Mouse (Mus musculus) B cell, adult 2 months (primary cell): ENCODE measurements around the gene Hnf1b.

Source experiments
- DNase-seq, 2 experiments: peaks; one replicate each; pipeline ENCODE4 v3.0.0; 2022

The Hnf1b gene

GRCm38 (mm10) chr11:83849529-83850335 lies at the start of gene Hnf1b:
Hnf1b (plus strand) TSS chr11:83850063.
- peak; percentile 52 to 53 for DNase-seq

GRCm38 (mm10) chr11:83802166-83802565 lies 47.7 kb upstream of the Hnf1b start:
- DNase-seq = peak; percentile 38 to 48

- no peak for DNase-seq
These were observed 47.3 kb upstream of the Hnf1b start for GRCm38 (mm10) chr11:83802581-83802980.

GRCm38 (mm10) chr11:83810441-83810840 lies 39.4 kb upstream of the Hnf1b start:
- DNase-seq = no peak

- no peak for DNase-seq
These were observed 34.7 kb upstream of the Hnf1b start for GRCm38 (mm10) chr11:83815191-83815590.

- DNase-seq = peak; percentile 74
These were observed 34.2 kb upstream of the Hnf1b start for GRCm38 (mm10) chr11:83815628-83816027.

DNA sequence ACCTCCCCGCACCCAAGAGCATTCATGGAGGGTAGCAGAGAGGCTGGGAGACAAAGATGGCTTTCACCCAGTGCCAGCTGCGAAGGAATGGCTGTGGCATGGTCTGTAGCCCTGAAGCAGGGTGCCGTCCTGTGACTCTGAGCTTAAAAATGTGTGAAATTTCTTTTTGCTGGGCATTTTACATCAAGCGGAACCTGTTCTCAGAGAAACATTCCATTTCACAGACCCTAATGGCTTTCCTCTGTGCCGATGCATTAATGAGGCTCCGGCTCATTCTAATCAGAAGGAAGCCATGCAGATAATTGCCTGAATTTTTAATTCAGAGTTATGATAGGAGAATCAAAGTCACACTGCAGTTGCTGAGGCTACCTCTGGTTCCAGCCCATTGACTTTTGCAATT lies 32.8 kb upstream of the Hnf1b start:
- no peak for DNase-seq

DNA sequence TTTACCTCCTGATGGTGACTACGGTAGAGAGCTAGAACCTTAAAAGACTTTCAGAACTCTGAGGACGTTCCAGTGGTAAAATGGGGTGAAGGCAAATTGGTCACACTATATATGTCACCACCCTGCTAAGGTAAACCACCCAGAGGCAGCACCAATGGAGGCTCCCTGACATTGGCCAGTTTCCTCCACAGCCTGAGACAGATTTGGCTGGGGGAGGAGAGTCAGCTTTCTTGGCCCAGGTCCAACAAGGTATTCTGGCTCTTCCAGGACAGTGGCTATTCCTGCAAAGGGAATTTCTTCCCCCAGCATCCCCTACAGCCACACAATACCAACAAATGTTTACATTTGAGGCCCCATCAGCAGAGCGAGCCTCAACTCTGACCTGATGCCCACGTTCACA lies 31.9 kb upstream of the Hnf1b start:
- DNase-seq = no peak

- DNase-seq = no peak
These were observed 31.2 kb upstream of the Hnf1b start for GRCm38 (mm10) chr11:83818591-83819127.

- no peak for DNase-seq
These were observed 29.9 kb upstream of the Hnf1b start for GRCm38 (mm10) chr11:83819806-83820483.

- DNase-seq = no peak
These were observed 23.7 kb upstream of the Hnf1b start for GRCm38 (mm10) chr11:83826142-83826541.

DNA sequence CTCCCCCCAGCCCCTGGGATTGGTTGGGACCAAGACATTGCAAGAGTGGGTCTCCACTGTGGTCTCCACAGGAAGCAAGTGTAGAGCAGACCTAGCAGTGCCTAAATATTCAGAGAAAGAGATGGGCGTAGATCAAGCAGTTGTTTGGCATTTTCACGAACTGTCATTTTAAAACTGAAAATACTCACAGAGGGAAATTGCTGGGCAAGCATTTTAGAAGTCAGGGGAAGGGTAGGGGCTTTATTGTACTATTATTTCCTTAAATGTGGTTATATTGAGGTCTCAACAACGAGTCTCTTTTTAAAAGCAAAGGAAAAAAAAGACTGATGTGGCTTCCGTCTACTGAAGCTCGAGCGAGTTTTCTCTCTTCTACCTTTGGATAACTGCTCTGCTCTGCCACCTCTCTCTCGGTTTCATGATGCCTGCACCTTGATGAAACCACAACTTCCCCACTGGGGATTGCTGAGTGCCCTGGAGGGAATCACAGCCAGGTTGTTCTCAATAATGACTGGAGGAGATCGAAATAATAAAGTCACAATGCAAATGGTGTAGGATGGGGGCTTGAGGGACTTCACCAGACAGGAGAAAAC lies 21.2 kb upstream of the Hnf1b start:
- peak; percentile 37 to 55 for DNase-seq

- peak; percentile 60 to 65 for DNase-seq
These were observed 17.5 kb upstream of the Hnf1b start for GRCm38 (mm10) chr11:83832389-83832788.

- DNase-seq = no peak
These were observed 16.3 kb upstream of the Hnf1b start for GRCm38 (mm10) chr11:83833517-83833916.

GRCm38 (mm10) chr11:83833959-83834496 lies 15.8 kb upstream of the Hnf1b start:
- DNase-seq = peak; percentile 19 to 29

GRCm38 (mm10) chr11:83839451-83839850 lies 10.4 kb upstream of the Hnf1b start:
- DNase-seq = no peak

GRCm38 (mm10) chr11:83843534-83843933 lies 6.3 kb upstream of the Hnf1b start:
- no peak for DNase-seq

GRCm38 (mm10) chr11:83850586-83851272 lies 866 bp downstream of the Hnf1b start:
- DNase-seq = peak; percentile 21 to 28

GRCm38 (mm10) chr11:83851273-83852015 lies 1.6 kb downstream of the Hnf1b start:
- peak; percentile 39 to 52 for DNase-seq

- DNase-seq = peak; percentile 35 to 46
These were observed 2.1 kb downstream of the Hnf1b start for GRCm38 (mm10) chr11:83852016-83852355.

- peak; percentile 43 to 44 for DNase-seq
These were observed 2.8 kb downstream of the Hnf1b start for GRCm38 (mm10) chr11:83852501-83853211.
